Mouse (Mus musculus) c-Kit-positive CD71-negative TER-119-negative erythroid progenitor cells, embryonic 14.5 days (primary cell): Measurements from ENCODE around the gene Frg2f1.
A peak's percentile ranks its signal among the peaks of the same experiment; 100 is the strongest.
"Not testable (repeated sequence)": the region's sequence is repeated elsewhere in the genome, so short reads cannot be mapped to it uniquely, and the experiment has no call there.

Experiments used
- DNase-seq: peaks from one replicate; pipeline ENCODE4 v3.0.0-alpha.2; 2013; ENCODE audit warnings: low read depth

Gene Frg2f1

DNA sequence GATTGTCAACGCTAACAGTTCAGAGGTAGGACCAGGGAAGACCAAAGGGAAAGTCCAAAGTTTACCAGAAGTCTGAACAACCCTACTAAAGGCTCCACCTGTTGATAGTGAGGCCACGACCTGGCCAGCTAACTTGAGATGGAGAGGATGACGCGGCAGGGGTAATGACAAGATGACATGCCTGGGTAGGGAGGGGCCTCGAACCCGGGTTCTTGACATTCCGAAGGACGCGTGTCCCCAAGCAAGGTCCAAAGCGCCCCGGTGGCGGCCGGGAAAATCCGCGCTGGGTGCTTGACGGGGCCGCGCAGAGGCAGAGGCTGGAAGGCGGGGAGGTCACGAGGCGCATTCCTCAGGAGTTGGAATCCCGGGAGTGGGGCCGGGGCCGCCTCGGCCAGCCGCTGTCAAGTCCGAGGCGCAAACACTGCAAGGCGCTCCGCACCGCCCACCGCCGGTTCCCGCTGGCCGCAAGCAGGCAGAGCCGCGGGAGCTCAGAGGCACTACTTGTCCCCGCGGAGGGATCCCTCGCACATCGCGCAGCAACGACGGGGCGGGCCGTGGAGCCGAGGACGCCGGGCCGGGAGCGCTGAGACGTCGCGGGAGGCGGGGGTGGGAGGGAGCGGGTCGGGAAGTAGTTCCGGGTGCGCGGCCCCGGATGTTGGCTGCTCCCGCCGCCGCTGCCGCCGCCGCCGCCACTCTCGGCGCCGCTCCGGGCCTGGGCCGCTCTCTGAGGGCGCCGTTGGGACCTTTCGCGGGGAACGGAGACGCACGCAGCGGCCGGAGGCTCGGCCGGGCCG lies at the start of gene Frg2f1:
Gene Frg2f1, minus strand, starts transcription at position 499 of the 794 bp plus-strand sequence.
- DNase-seq: peak; percentile 76

- DNase-seq: no peak
These were observed 48.7 kb upstream of the Frg2f1 start for GRCm38 (mm10) chr4:119588037-119588436.

- DNase-seq: no peak
These were observed 36.1 kb upstream of the Frg2f1 start for GRCm38 (mm10) chr4:119575459-119575858.

DNA sequence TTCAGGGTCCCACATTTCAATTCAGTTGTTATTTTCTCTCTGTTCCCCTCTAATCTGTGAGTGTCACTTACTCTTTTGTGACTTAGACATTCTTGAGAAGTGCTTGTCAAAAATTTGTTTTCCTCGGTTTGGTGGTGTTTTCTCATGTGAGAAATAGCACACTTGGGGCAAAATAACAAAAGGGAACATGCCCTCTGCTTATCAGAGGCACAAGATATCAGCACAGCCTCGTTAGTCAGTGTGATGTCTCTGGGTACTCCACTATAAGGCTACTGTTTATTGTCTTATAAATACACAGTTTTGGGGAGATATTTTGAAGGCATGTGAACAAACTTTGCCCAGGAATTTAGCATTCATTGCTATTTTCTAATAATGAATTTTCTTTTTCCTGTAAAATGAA lies 35.2 kb upstream of the Frg2f1 start:
- DNase-seq: no peak

DNA sequence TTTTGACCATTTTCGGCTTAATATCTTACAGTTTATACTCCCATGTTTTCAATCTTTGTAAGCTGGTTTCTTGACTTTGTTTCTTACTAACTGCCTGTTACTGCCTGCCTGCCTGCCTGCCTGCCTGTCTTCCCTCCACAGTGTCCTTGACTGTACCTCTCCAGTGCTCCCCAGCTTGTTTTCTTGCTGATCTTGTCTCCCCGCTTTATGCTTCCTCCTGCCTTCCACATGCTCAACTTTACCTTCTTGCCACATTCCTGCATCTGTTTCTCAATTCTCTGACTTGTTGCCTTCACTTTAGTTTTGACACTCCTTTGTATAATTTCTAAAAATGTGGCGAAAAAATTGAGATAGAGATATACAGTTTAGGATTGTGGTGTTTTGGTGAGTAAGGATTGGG lies 33.4 kb upstream of the Frg2f1 start:
- no peak for DNase-seq

DNA sequence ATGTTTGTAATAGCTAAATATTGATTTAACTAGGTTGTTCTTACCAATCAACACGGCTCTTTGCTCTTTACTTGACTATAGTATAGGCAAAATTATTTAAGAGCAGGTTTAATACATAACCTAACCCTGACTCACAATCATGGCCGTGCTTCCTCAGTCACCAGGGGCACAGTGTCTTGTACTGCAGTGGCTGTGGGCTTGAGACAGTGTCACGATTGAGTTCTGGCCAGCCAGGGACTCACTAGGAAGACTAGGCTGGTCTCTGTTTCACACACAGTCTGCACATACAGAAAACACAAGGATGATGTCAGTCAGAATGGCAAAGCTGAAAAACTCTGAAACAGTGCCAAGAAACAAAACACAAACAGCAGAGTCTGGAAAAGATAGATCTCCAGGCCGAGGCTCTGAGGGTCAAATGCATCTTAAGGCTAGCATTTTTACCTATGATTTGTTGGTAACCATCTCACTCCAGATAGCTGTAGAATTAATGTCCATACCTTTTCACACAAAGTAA lies 27.1 kb upstream of the Frg2f1 start:
- DNase-seq: no peak

DNA sequence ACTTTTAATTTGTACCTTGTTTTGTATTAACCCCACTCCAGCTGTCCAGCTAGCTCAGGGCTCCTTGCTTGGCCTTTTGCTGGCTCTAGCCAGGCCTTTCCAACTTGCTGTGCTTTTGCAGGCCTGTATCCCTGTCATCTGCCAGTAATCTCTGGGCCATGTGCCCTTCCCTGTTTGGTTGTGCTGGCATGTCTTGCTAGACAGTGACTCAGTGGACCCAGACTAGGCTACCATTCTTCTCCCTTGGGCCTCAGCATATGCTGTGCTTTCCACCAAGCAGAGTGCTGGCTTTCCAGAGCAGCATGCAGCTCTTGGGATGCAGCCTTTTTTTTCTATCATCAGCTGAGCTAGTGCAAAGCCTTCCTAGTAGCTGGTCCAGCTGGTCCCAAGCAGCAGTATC lies 23.8 kb upstream of the Frg2f1 start:
- DNase-seq: no peak

- DNase-seq: no peak
These were observed 16.1 kb upstream of the Frg2f1 start for GRCm38 (mm10) chr4:119555466-119555865.

- DNase-seq: no peak
These were observed 11.5 kb upstream of the Frg2f1 start for GRCm38 (mm10) chr4:119550864-119551263.

GRCm38 (mm10) chr4:119540533-119540890 lies 1.2 kb upstream of the Frg2f1 start:
- DNase-seq: no peak

DNA sequence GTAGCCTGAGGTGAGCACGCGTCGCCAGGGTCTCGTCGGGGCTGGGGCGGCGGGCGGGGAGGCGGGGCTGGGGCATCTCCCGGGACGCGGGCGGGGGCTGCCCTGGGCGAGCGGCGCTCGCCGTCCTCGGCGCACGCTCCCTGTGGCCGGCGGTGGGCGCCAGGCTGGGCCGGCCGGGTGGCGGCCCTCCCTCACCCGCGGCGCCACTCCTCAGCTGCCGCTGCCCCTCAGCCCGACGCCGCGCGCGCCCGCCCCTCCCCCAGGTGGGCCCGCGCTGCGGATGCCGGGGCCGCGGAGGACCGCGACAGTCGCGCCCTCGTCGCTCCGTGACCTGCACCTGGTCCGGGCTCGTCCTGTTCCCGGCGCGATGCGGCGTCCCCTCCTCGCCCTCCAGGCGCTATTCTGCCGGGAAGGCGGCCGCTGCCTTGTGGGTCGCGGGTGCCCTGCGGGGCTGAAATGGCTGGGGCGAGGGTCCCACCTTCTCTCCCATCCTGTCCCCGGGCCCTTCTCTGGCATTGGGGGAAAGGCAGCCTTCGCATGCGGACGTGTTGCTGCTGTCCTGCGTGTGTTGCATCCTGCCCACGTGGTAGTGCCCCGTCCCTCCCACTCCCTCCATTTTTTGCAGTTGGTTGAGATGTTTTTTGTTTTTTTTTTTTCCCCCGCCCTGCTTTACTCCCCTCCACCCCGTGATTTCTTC lies 655 bp upstream of the Frg2f1 start:
- no peak for DNase-seq

GRCm38 (mm10) chr4:119537436-119537835 lies 1.9 kb downstream of the Frg2f1 start:
- DNase-seq: no peak

DNA sequence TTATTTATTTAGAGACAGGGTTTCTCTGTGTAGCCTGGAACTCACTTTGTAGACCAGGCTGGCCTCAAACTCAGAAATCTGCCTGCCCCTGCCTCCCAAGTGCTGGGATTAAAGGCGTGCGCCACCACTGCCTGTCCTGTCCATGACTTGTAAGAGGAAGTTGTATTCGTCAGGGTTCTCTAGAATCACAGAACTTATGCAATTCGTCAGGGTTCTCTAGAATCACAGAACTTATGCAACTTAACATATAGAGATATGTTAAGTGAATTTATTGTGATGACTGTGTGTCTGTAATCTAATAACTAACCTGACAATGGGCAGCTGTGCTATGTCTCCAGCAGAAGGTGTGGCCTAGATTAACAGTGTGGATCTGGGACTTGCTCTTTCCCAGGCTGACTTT lies 2.7 kb downstream of the Frg2f1 start, which contains the start of gene Foxj3:
Gene Foxj3, plus strand, starts transcription at position 390 of the 400 bp plus-strand sequence.
- DNase-seq: not testable (repeated sequence)

GRCm38 (mm10) chr4:119535103-119535502 lies 4.2 kb downstream of the Frg2f1 start:
- DNase-seq: no peak

DNA sequence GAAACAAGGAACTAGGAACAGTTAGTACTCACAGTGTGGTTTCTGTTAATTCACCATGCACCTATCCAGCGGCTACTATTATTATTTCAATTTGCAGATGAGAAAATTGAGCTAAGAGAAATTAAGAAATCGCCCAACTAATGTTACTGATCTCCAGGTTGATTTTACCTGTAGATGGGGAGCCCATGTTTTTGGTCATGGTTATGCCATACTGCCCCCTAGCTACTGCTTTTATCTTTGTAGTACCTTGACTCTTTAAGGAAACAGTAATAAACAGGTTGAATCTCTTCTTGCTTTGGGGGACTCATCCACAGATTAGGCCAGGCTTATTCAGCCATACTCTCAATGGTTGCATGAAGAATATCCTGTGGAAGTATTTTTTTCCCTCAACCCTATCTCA lies 7.5 kb downstream of the Frg2f1 start:
- DNase-seq: no peak

DNA sequence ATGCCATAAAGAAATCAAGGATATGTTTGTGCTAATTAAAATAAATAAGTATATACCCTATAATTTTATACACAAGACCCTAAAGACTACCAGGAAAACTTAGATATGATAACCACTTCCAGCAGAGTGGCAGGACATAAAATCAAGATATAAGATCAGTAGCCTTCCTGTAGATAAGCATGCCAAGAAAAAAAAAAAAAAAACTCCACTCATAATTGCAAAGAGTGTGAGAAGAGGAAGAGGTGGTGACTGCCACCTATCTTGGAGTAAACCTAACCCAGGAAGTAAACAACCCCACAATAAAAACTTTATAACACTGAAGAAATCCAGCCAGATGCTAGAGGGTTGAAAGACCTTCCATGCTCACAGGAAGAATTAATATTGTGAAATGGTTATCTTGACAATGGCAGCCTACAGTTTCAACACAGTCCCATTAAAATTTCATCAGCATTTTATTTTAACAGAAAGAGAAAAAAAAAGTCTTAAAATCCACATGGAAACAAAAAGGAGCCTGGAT lies 12.9 kb downstream of the Frg2f1 start:
- no peak for DNase-seq

DNA sequence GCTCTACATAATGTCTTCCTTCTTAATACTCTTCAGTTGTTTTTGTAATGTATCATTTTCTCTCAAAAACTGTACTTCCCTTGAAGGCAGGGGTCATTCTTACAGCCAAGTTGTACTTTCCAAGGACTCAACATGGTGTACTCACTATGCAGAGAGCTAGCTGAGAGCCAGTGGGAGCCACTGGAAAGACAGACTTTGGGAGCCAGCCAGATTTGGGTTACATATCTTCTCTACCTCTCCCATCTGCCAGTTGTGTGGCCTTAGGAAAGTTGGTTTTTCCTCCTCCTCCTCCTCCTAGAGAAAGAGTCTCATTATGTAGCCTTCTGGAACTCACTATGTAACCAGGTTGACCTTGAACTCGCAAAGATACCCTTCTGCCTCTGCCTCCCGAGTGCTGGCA lies 14.9 kb downstream of the Frg2f1 start:
- DNase-seq: no peak

DNA sequence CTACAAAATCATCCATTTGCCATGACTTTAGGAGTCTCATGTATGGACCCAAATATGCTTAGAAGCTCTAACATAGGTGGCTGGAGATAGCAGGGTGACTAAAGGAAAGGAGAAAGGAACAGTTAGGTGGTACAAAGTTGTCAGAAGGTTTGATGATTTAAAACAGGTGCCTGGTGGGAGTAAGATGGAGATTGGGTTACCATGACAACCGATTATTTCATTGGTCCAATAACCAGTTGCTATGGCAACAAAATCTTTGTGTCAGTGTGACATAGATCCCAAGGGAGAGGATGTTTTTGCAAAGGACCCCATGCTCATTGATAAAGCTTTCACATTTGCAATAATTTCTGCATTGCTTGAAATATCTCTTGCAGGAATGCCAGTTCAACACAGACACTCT lies 15.3 kb downstream of the Frg2f1 start:
- DNase-seq: no peak

GRCm38 (mm10) chr4:119523575-119523974 lies 15.8 kb downstream of the Frg2f1 start:
- DNase-seq: no peak

- DNase-seq: no peak
These were observed 26.6 kb downstream of the Frg2f1 start for GRCm38 (mm10) chr4:119512731-119513141.

GRCm38 (mm10) chr4:119511591-119511990 lies 27.7 kb downstream of the Frg2f1 start:
- no peak for DNase-seq

- no peak for DNase-seq
These were observed 40.9 kb downstream of the Frg2f1 start for GRCm38 (mm10) chr4:119498319-119498848.

- DNase-seq: no peak
These were observed 46.4 kb downstream of the Frg2f1 start for GRCm38 (mm10) chr4:119492933-119493327.
